Mouse (Mus musculus): Measurements from ENCODE around the gene Il6ra.

The Il6ra gene

GRCm38 (mm10) chr3:89909703-89910542, 3.1 kb downstream of the Il6ra start:
- DNase-seq (ENCODE audit: low read depth, low spot score): no peak

- no peak for DNase-seq (ENCODE audit: low read depth, low spot score)
Measured at GRCm38 (mm10) chr3:89908836-89909235, 4.2 kb downstream of the Il6ra start.

- no peak for DNase-seq (ENCODE audit: low read depth, low spot score)
Measured at GRCm38 (mm10) chr3:89907846-89908245, 5.2 kb downstream of the Il6ra start.

GRCm38 (mm10) chr3:89899511-89899908, 13.5 kb downstream of the Il6ra start:
- DNase-seq (ENCODE audit: low read depth, low spot score): no peak

- DNase-seq (ENCODE audit: low read depth, low spot score): no peak
Measured at GRCm38 (mm10) chr3:89898870-89899510, 14.0 kb downstream of the Il6ra start.

- no peak for DNase-seq (ENCODE audit: low read depth, low spot score)
Measured at GRCm38 (mm10) chr3:89898011-89898410, 15.0 kb downstream of the Il6ra start.

GRCm38 (mm10) chr3:89897204-89897796, 15.7 kb downstream of the Il6ra start:
- DNase-seq (ENCODE audit: low read depth, low spot score): no peak

- DNase-seq (ENCODE audit: low read depth, low spot score): no peak
Measured at GRCm38 (mm10) chr3:89896571-89896970, 16.4 kb downstream of the Il6ra start.

- DNase-seq (ENCODE audit: low read depth, low spot score): no peak
Measured at GRCm38 (mm10) chr3:89892517-89893106, 20.4 kb downstream of the Il6ra start.

- DNase-seq (ENCODE audit: low read depth, low spot score): no peak
Measured at GRCm38 (mm10) chr3:89891696-89892095, 21.3 kb downstream of the Il6ra start.

GRCm38 (mm10) chr3:89889841-89890430, 23.1 kb downstream of the Il6ra start:
- no peak for DNase-seq (ENCODE audit: low read depth, low spot score)

- DNase-seq (ENCODE audit: low read depth, low spot score): no peak
Measured at GRCm38 (mm10) chr3:89887582-89888230, 25.3 kb downstream of the Il6ra start.

- no peak for DNase-seq (ENCODE audit: low read depth, low spot score)
Measured at GRCm38 (mm10) chr3:89885766-89886165, 27.2 kb downstream of the Il6ra start.

GRCm38 (mm10) chr3:89883582-89884041, 29.4 kb downstream of the Il6ra start:
- DNase-seq (ENCODE audit: low read depth, low spot score): no peak

- DNase-seq (ENCODE audit: low read depth, low spot score): no peak
Measured at GRCm38 (mm10) chr3:89882556-89883181, 30.3 kb downstream of the Il6ra start.

GRCm38 (mm10) chr3:89880036-89880851, 32.8 kb downstream of the Il6ra start:
- DNase-seq (ENCODE audit: low read depth, low spot score): no peak

GRCm38 (mm10) chr3:89879326-89879725, 33.7 kb downstream of the Il6ra start:
- DNase-seq (ENCODE audit: low read depth, low spot score): no peak

- DNase-seq (ENCODE audit: low read depth, low spot score): no peak
Measured at GRCm38 (mm10) chr3:89878456-89878855, 34.5 kb downstream of the Il6ra start.

GRCm38 (mm10) chr3:89877129-89877528, 35.9 kb downstream of the Il6ra start:
- DNase-seq (ENCODE audit: low read depth, low spot score): no peak

GRCm38 (mm10) chr3:89876469-89876868, 36.5 kb downstream of the Il6ra start:
- no peak for DNase-seq (ENCODE audit: low read depth, low spot score)

All from retina, adult 2 months (tissue).